Mouse (Mus musculus): Measurements from ENCODE around the gene Osbpl5. TPM values are rescaled to one million over a fixed set of nuclear protein-coding genes. Genes with fewer than 3 reads are reported as not detected.

The Osbpl5 gene
- polyA plus RNA-seq, 1 experiment from 2014 or later, result 34.8 TPM

DNA sequence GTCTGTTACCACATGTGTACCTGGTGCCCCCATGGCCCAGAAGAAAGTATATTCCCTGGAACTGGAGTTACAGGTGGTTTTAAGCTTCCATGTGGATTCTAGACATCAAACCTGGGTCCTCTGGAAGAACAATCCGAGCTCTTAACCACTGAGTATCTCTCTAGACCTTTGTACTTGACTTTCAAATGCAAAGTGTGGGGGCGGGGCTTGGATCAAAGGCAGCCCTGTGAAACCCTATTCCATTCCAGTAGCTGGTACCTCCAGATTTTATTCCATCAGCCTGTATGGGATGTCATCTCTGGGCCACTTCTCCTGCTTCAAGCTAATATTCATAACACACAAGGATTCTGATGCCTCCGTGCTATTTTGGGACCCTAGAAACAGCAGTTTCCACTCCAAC lies 19.4 kb upstream of the Osbpl5 start:
- Histone ChIP-seq H3K9ac (no peak overlapping the region), H3K4me3 (no peak overlapping the region), H3K9me3 (0 out of 2 replicates have a peak, but pooled peaks cover 3% of the 10 kb centered on the region), H3K4me2 (no peak overlapping the region), H3K27ac (replicated peaks) (no peak overlapping the region), H3K4me1 (peaks cover 11% of the 10 kb centered on the region), H3K27me3 (replicated peaks) (no peaks in the 10 kb centered on the region; the same call in 1 of the 2 replicates), H3K36me3 (0 out of 2 replicates have a peak, but pooled peaks cover 2% of the 10 kb centered on the region)
- ATAC-seq (ENCODE audit: extremely low read depth, insufficient number of reproducible peaks, low FRiP score, low TSS enrichment), result no peak
- 30% methylated on average over 3 of the region's 3 CpGs for WGBS

DNA sequence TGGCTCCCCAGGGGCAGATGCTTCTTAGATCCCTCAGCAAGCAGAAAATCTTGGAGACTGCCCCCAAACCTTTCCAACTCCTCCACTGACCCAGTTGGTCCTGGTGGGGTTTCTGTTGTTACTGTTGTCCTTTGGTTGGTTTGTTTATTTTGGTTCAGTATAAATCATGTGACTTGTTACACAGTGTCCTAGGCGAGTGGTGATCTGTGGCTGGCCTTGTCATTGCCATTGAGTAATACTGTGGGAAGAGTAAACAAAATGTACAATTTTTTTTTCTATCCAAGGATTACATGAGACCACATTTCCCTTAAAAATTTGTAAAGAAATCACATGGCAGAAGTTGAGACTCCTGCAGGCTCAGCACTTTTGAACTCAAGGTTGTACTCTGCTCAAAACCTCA lies 12.7 kb upstream of the Osbpl5 start:
- no peak overlapping the region for H3K9ac ChIP-seq
- H3K27me3 ChIP-seq (replicated peaks), result peaks cover 42% of the 10 kb centered on the region
- H3K9me3 ChIP-seq, result 0 out of 2 replicates have a peak, but pooled peaks cover 3% of the 10 kb centered on the region
- no peak overlapping the region for H3K4me2 ChIP-seq
- H3K4me3 ChIP-seq, result no peak overlapping the region
- H3K4me1 ChIP-seq, result no peaks in the 10 kb centered on the region
- WGBS, result 41% methylated on average over 1 of the region's 1 CpGs
- no peak for ATAC-seq (ENCODE audit: extremely low read depth, insufficient number of reproducible peaks, low FRiP score, low TSS enrichment)
- H3K36me3 ChIP-seq, result no peaks in the 10 kb centered on the region
- no peak overlapping the region for H3K27ac ChIP-seq (replicated peaks)

DNA sequence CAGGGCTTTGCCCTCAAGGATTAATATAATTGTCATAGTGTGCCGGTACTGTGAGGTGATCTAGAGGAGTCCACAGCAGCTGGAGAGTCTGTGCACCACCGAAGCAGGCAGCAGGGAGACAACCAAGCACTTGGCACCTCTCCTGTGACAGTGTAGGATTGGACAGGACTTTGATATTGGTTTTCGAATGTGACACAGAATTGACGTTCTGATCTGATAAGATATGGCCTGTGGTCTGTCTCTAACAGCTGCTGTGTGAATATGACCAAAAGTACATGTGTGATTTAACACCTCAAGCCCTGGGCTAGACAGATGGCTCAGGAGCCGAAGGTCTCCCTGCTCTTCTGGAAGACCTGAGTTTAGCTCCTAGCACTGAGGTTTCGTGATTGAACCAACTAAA lies 11.5 kb upstream of the Osbpl5 start:
- 54% methylated on average over 6 of the region's 6 CpGs for WGBS
- H3K4me1 ChIP-seq, result no peaks in the 10 kb centered on the region
- no peaks in the 10 kb centered on the region for H3K36me3 ChIP-seq
- no peak overlapping the region for H3K4me2 ChIP-seq
- no peak for ATAC-seq (ENCODE audit: extremely low read depth, insufficient number of reproducible peaks, low FRiP score, low TSS enrichment)
- no peak overlapping the region for H3K4me3 ChIP-seq
- H3K27me3 ChIP-seq (replicated peaks), result peaks cover 53% of the 10 kb centered on the region
- 0 out of 2 replicates have a peak, but pooled peaks cover 3% of the 10 kb centered on the region for H3K9me3 ChIP-seq
- no peak overlapping the region for H3K9ac ChIP-seq
- H3K27ac ChIP-seq (replicated peaks), result no peak overlapping the region

DNA sequence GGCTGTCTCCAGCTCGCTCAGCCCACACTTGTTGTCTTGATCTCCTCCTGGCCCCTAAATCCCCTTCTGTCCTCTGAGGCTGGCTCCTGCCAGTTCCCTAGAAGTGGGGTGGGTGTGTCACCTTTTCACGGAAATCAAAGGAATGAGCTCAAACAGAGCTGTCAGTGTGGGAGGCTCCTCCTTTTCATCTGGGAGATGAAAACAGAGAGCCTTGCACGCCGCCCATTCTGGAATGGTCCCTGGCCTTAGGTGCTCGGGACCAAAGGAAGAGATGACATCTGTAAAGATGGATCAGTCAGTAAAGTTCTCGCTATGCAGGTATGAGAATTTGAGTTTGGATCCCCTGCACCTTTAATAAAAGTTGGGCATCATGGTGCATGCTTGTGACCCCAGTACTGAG lies 10.1 kb upstream of the Osbpl5 start, which contains the start of gene Mrgprg:
Gene Mrgprg, minus strand, starts transcription at position 101 of the 400 bp plus-strand sequence.
- no peak for ATAC-seq (ENCODE audit: extremely low read depth, insufficient number of reproducible peaks, low FRiP score, low TSS enrichment)
- peaks cover 57% of the 10 kb centered on the region for H3K27me3 ChIP-seq (replicated peaks)
- no peaks in the 10 kb centered on the region for H3K36me3 ChIP-seq
- H3K4me1 ChIP-seq, result no peaks in the 10 kb centered on the region
- H3K4me3 ChIP-seq, result no peak within 1 kb of the TSS
- 42% methylated on average over 6 of the region's 6 CpGs for WGBS
- H3K9me3 ChIP-seq, result no peaks in the 10 kb centered on the region
- no peak within 1 kb of the TSS for H3K9ac ChIP-seq
- H3K27ac ChIP-seq (replicated peaks), result no peak within 1 kb of the TSS
- H3K4me2 ChIP-seq, result no peak within 1 kb of the TSS

DNA sequence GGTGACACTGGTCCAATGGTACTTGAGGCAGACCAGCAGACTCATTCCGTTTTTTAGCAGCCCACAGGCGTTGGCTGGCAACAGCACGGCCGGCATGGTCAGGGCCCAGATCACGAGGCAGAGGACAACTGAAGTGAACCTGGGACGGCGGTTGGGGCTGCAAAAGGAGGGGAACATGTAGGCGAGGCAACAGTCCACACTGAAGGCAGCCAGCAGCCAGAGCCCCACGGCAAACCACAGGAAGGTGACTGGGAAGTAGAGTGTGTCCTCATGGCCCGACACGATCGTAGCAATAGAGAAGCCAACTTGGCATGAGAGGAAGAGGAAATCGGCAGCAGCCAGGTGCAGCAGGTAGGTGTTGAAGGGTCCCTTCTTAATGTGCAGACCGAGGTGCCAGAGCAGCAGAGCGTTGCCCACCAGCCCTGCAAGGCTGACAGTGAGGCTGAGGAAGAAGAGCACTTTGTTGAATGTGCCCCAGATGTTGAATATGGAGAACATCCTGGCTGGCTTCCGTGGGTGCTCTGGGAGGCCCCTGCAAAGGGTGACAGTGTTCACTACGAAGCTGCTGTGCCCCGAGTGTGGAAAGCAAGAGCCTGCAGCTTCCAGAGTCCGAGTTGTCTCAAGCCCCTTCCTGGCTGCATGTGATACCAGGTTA lies 8.2 kb upstream of the Osbpl5 start:
- H3K4me3 ChIP-seq, result no peak overlapping the region
- no peaks in the 10 kb centered on the region for H3K9me3 ChIP-seq
- 62% methylated on average over 19 of the region's 19 CpGs for WGBS
- H3K4me2 ChIP-seq, result no peak overlapping the region
- no peaks in the 10 kb centered on the region for H3K36me3 ChIP-seq
- ATAC-seq (ENCODE audit: extremely low read depth, insufficient number of reproducible peaks, low FRiP score, low TSS enrichment), result no peak
- no peak overlapping the region for H3K27ac ChIP-seq (replicated peaks)
- H3K27me3 ChIP-seq (replicated peaks), result peaks cover 60% of the 10 kb centered on the region
- no peaks in the 10 kb centered on the region for H3K4me1 ChIP-seq
- no peak overlapping the region for H3K9ac ChIP-seq

DNA sequence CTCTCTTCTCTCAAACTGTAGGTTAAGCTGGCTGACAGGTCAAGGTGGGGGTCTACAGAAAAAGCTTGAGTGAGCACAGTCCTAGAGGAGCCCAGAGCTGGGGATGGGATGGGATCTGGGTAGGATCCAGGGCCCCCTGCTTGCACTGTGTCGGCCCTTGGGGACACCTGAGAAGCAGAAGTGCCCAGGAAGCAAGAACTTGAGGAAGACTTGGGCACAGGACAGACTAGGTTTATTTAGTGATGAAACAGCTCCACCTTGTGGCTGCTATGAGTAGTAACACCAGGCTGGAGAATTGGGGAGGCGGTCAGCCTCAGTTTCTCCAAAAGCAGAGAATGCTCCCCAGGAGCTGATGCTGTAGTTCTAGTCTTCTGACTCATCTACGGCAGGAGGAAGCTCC lies 7.0 kb upstream of the Osbpl5 start:
- ATAC-seq (ENCODE audit: extremely low read depth, insufficient number of reproducible peaks, low FRiP score, low TSS enrichment), result no peak
- H3K9me3 ChIP-seq, result no peaks in the 10 kb centered on the region
- H3K9ac ChIP-seq, result no peak overlapping the region
- H3K27me3 ChIP-seq (replicated peaks), result peaks cover 68% of the 10 kb centered on the region
- H3K36me3 ChIP-seq, result no peaks in the 10 kb centered on the region
- H3K4me1 ChIP-seq, result no peaks in the 10 kb centered on the region
- no peak overlapping the region for H3K27ac ChIP-seq (replicated peaks)
- 9% methylated on average over 3 of the region's 3 CpGs for WGBS
- no peak overlapping the region for H3K4me2 ChIP-seq
- no peak overlapping the region for H3K4me3 ChIP-seq

DNA sequence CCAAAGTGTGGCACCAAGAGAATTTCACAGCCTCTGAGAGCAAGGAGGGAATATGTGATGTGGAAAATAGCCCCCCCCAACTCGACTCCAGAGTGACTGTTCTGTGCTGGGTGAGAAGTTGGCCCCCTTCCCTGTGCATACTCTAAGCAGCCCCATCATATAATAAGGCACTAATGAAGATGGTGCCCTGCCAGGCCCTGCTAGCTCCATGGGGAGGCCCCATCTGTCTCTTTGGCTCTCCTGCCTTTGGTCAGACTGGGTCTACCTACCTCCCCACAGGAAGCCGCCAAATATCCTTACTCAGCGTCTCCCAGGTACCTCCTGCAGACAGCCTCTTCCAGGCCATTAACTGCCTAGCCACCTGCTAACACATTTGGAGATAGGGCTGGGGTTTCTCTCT lies 2.2 kb upstream of the Osbpl5 start:
- H3K27ac ChIP-seq (replicated peaks), result no peak overlapping the region
- H3K4me3 ChIP-seq, result no peak overlapping the region
- H3K27me3 ChIP-seq (replicated peaks), result peaks cover 61% of the 10 kb centered on the region
- no peak overlapping the region for H3K4me2 ChIP-seq
- ATAC-seq (ENCODE audit: extremely low read depth, insufficient number of reproducible peaks, low FRiP score, low TSS enrichment), result no peak
- no peaks in the 10 kb centered on the region for H3K9me3 ChIP-seq
- H3K4me1 ChIP-seq, result peaks cover 12% of the 10 kb centered on the region
- WGBS, result 51% methylated on average over 3 of the region's 3 CpGs
- H3K9ac ChIP-seq, result no peak overlapping the region
- no peaks in the 10 kb centered on the region for H3K36me3 ChIP-seq

DNA sequence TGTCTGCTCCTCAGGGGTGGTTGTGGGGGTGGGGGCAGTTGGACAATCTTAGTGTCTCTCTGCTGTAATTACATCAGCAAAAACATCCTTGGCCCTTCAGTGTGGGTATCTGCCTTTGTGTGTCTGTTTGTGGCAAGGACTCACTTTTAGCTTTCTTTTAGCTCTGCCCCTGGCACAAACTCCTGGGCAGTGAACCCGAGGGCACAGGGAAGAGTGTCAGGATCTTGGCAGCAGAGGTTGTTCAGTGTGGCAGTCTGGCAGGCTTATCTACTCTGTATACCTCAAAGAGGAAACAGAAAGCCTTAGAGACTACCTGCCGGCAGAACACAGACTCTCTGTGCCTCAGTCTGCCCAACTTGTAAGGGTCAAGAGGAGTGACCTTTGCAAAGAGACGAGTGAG lies 911 bp upstream of the Osbpl5 start:
- ATAC-seq (ENCODE audit: extremely low read depth, insufficient number of reproducible peaks, low FRiP score, low TSS enrichment), result no peak
- 36% methylated on average over 3 of the region's 3 CpGs for WGBS
- Histone ChIP-seq H3K27ac (replicated peaks) (no peak overlapping the region), H3K4me3 (no peak overlapping the region), H3K4me1 (peaks cover 18% of the 10 kb centered on the region), H3K36me3 (no peaks in the 10 kb centered on the region), H3K4me2 (peak overlapping the region; percentile 80; the same call in 1 of the 2 replicates), H3K9me3 (no peaks in the 10 kb centered on the region), H3K9ac (no peak overlapping the region), H3K27me3 (replicated peaks) (peaks cover 59% of the 10 kb centered on the region)

DNA sequence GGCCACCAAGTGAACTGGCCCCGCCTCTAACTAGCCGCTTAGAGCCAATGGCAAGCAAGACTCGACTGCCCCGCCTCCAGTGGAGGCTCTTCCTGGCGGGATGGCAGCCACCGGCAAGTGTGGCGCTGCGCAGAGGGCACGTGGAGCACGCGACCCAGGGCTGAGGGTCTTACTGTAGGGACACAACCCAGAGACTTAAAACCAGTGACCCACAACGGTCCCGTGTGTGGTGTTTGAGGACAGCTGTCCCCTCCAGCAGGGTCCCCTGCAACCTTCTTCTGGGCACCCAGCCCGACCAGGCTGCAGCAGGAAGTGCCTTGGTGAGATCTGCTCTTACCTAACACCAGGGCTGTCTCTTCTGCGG lies 224 bp upstream of the Osbpl5 start:
- Histone ChIP-seq H3K4me3 (peak overlapping the region; percentile 48), H3K9me3 (no peaks in the 10 kb centered on the region), H3K36me3 (no peaks in the 10 kb centered on the region), H3K4me2 (peak overlapping the region; percentile 80), H3K27ac (replicated peaks) (no peak overlapping the region), H3K9ac (peak overlapping the region; percentile 71), H3K4me1 (peaks cover 25% of the 10 kb centered on the region), H3K27me3 (replicated peaks) (peaks cover 56% of the 10 kb centered on the region)
- 4% methylated on average over 15 of the region's 15 CpGs for WGBS
- no peak; the same call in 1 of the 2 replicates for ATAC-seq (ENCODE audit: extremely low read depth, insufficient number of reproducible peaks, low FRiP score, low TSS enrichment)

DNA sequence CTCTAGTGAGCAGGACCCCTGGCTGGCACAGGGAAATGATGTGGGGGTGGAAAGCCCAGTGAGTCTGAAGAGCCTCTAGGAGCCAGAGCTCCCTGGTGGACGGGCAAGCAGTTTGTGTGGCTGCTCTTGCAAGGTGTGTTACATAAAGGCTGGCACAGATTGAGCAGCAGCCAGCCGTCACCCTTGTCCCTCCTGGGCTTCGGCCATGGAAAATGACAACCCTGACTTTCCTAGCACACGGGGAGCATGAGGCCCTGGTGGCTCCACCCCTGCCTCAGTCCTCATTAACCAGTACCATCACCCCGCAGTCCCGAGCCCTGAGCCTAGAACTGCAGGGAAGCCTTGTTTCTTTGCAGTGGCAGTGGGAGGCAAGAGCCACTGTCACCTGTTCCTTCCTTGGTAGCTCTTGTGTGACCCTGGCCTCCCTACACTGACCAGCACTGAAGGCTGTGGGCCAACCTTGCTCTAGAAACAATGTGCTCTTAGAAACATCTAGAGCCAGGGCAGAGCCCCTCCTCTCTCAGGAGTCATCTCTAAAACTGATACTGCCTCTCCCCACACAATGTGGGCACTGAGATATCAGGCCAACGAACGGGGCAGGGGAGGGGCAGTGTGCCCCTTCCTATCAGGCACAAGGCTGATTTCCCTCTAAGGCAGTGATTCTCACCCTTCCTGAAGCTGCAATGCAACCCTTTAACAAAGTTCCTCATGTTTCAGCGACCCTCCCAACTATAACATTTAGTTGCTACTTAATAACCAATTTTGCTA lies 1.2 kb downstream of the Osbpl5 start:
- no peak overlapping the region for H3K27ac ChIP-seq (replicated peaks)
- no peak overlapping the region for H3K4me3 ChIP-seq
- ATAC-seq (ENCODE audit: extremely low read depth, insufficient number of reproducible peaks, low FRiP score, low TSS enrichment), result no peak
- H3K4me1 ChIP-seq, result peaks cover 30% of the 10 kb centered on the region
- no peaks in the 10 kb centered on the region for H3K9me3 ChIP-seq
- H3K27me3 ChIP-seq (replicated peaks), result peaks cover 62% of the 10 kb centered on the region
- WGBS, result 60% methylated on average over 9 of the region's 9 CpGs
- H3K9ac ChIP-seq, result no peak overlapping the region
- H3K36me3 ChIP-seq, result no peaks in the 10 kb centered on the region
- no peak overlapping the region for H3K4me2 ChIP-seq

DNA sequence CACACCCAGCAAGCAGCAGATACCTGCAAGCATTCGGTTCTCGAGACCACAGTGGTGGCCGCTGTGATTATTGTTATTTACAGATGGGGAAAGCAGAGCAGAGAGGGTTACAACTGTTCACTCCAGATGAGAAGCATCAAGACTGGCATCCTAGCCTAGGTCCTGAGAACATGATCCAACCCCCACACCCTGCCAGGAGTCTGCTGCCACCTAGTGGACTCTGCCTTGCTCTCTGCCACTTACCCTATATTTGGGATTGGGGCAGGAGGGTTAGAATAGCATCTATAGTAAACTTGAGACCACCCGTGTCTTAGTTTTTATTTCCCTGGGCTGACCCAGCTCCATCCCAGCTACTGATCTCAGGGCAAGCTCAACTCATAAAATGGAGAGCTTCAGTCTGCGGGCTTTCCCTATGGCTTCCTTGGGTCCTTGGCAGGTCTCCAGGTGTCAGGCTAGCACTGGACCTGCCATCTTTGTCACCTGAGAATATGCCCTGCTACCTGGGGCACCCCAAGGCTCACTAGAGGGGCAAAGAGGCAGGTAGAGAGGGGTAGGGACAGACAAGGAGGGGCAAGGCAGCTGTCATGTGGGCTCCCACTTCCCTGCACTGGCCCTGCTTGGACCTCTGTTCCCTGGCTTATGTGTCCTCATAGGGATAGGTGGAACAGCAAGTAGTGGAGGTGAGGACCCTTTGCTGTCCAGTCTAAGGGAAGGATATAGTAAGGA lies 2.6 kb downstream of the Osbpl5 start:
- 39% methylated on average over 5 of the region's 5 CpGs for WGBS
- Histone ChIP-seq H3K27ac (replicated peaks) (no peak overlapping the region), H3K4me2 (no peak overlapping the region), H3K27me3 (replicated peaks) (peaks cover 65% of the 10 kb centered on the region), H3K4me1 (peaks cover 30% of the 10 kb centered on the region), H3K9me3 (no peaks in the 10 kb centered on the region), H3K4me3 (no peak overlapping the region), H3K36me3 (no peaks in the 10 kb centered on the region), H3K9ac (no peak overlapping the region)
- no peak for ATAC-seq (ENCODE audit: extremely low read depth, insufficient number of reproducible peaks, low FRiP score, low TSS enrichment)

All from heart, embryonic 13.5 days (tissue).